Mouse (Mus musculus): Measurements from ENCODE around the gene Fam209. TPM values are rescaled to one million over a fixed set of nuclear protein-coding genes. Genes with fewer than 3 reads are reported as not detected.

Fam209 gene
- 1 to 10 TPM; 1.6 to 4.0 TPM for total RNA-seq (2023)

GRCm38 (mm10) chr2:172472318-172472717 is at the start of gene Fam209:
Gene Fam209, plus strand, starts transcription at chr2:172472520.

GRCm38 (mm10) chr2:172439843-172440639 is 32.3 kb upstream of the Fam209 start, which contains the start of gene Rtf2:
Gene Rtf2, plus strand, starts transcription at chr2:172440556.

GRCm38 (mm10) chr2:172458496-172458895 is 13.8 kb upstream of the Fam209 start, which contains the start of gene Gcnt7:
Gene Gcnt7, minus strand, starts transcription at chr2:172458596.

Other genes starting within 250 kb of the Fam209 start
- gene Mc3r, start 224.0 kb upstream of the Fam209 start, total RNA-seq (2023): not detected
- gene Fam210b, start 127.0 kb upstream of the Fam209 start, total RNA-seq (2023): 1 to 10 TPM; 5.0 to 6.3 TPM
- 10 to 100 TPM; 56.9 to 61.2 TPM for gene Aurka, start 102.0 kb upstream of the Fam209 start, total RNA-seq (2023)
- 10 to 100 TPM; 21.8 to 22.1 TPM for gene Cstf1, start 101.8 kb upstream of the Fam209 start, total RNA-seq (2023)
- 10 to 100 TPM in 1 of 2 experiments, 1 to 10 TPM in 1; 8.2 to 13.4 TPM for gene Cass4, start 78.7 kb upstream of the Fam209 start, total RNA-seq (2023)
- gene Rtf2, start 32.0 kb upstream of the Fam209 start, total RNA-seq (2023): 100 to 1,000 TPM in 1 of 2 experiments, 10 to 100 TPM in 1; 90.1 to 105 TPM
- not detected for gene Gcnt7, start 13.9 kb upstream of the Fam209 start, total RNA-seq (2023)
- not detected for gene Tfap2c, start 77.1 kb downstream of the Fam209 start, total RNA-seq (2023)